Mouse (Mus musculus): ENCODE measurements at regions not wholly inside any gene's neighbourhood (a gene's known extent, or its start where the extent isn't known, plus 50 kb on each side); places are given as distances from the start of the nearest gene placed in this dataset.
"Not testable (repeated sequence)": the region's sequence is repeated elsewhere in the genome, so short reads cannot be mapped to it uniquely, and the experiment has no call there.

DNA sequence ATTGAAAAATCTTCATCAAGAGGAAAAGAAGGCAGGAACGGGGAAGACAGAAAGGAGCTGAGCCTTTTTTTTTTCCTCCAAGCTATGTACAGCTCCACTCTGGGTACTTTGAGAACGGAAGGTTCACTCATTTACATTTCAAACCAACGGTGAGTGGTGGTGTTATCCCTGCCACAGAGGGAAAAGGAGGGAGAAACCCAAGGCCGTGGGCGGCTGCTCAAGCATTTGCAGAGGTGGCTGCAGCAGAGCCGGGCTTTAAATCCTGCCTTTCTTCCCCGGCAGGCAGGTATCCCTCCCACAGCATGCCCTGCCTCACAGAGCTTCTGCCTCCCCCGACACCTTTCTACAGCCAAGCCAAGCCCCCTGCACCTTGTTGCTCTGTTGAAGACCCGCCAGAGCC lies 212.2 kb downstream of the 3100002H09Rik start:
- ATAC-seq (ENCODE audit: insufficient number of reproducible peaks, low FRiP score, low TSS enrichment): no peak

DNA sequence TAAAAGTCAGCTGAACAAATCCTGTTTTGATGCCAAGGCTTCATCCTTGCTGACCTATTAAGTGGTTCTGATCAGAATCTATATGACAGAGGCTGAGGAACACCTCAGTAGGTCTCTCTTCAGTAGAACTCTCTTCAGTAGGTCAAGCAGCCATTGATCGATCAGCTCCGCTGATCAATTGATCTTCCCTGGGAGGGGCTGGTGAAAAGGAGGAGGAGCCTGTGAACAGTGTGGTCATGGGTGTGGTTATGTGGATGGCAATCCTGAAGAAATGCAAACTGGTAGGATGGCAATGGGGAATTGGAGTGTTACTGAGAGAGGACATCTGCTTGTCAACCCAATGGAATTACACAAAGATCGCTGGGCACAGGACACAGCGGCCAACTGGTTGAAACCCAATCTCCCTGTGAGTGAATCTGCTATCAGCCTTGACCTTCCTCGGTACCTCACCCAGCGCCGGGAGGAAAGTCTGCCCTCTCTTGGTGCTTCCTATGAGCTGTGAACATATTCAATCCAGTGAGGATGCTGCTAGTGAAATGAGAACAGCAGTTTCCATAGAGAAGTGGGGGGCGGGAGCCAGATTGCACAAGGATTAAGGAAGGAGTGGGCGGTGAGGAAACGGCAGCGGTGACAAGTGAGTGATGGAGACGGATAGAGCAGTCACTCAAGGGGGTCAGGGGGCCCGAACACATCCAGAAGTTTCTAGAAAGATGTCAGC lies 213.9 kb downstream of the 3100002H09Rik start:
- no peak for ATAC-seq (ENCODE audit: insufficient number of reproducible peaks, low FRiP score, low TSS enrichment)

DNA sequence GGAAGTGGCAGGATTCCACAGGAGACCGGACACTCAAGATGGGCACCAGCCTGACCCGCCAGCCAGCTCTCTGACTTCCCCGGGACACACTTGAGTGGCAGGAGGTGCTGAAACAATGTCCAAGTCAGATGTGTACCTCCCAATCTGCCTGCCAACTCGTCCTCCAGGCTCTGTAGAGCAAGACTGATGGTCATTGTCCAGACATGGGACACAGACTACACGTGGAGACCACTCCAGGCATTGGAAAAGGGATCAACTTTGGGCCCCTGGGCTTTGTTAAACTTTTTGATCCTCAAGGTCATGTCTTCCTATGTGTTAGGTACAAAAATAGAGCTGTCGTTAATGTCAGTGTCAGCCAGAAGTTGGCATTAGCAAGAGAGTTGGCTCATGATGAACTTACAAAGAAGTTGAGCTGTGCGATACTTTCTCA lies 214.6 kb downstream of the 3100002H09Rik start:
- no peak for ATAC-seq (ENCODE audit: insufficient number of reproducible peaks, low FRiP score, low TSS enrichment)

DNA sequence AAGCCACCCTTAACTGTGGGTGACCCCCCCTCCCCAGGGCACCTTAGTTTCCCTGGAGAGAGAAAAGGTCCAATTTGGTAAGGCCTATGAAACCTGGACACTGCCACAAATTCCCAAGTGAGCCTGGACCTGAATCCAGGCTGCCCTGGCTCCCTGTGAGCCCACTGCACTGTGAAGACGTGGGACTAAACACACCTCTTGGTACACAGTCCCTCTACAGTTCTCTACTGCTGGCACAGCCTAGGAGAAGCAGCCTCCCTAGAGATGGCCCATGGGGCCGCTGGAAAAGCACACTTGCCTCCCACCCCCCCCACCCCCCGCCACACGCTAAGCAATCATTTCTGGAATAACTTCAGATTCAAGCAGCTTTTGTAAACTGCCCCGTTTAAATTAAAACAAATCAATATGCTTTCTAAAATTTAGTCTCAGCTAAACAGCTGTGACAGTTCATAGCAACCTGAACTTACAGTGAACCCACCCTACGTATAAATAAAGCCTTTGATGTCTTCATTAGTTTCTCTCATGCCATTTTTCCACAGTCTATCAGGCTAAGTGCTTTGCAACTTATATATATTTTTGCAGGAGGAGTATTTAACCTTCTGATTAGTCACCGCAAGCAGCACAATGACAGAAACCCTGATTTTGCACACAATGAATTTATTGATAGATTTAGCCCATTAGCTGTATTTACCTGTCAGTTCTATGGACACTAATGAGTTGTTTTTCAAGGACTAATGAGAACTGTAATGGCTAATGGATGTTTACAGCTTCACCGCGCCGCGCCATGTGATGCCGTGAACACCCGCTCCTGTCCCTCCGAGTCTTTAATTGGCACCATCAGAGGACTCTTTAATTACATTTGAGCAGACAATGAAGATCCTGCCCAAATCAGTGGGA lies 215.3 kb downstream of the 3100002H09Rik start:
- ATAC-seq (ENCODE audit: insufficient number of reproducible peaks, low FRiP score, low TSS enrichment): no peak

DNA sequence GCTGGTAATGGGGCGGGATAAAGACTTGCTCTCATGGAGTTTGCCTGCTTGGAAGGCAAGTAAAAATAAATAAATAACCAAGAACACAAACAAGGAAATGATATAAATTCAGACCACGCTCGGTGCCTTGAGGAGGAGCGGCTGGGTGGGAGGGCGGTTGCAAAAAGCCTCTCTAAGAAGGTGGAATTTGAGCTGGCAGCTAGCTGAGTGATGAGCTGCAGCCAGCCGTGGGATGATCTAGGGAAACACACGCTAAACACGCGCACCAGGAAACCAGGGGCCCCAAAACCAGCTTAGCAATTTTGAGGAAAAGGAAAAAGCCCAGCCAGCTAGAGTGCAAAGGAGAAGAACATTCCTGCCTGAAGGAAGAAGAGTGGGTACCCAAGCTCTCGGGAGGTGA lies 217.0 kb downstream of the 3100002H09Rik start:
- no peak for ATAC-seq (ENCODE audit: insufficient number of reproducible peaks, low FRiP score, low TSS enrichment)

DNA sequence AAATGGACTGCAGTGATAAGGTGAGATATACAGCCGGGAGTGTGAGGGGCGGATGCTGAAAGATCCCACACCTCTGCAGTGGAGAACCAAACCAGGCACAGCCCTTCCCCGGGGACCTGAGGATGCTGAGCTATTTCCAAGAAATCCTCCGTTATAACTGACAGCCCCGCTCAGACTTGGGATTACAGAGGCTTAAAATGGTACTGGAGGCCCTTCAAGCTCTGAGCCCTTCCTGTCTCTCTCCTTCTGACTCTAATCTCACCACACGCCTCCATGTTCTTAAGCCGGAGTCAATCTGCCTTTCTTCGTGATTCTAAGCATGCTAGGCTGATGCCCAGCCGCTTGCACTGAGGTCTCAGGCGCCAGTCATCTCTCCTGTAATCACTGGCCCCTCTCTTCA lies 221.5 kb downstream of the 3100002H09Rik start:
- no peak for ATAC-seq (ENCODE audit: insufficient number of reproducible peaks, low FRiP score, low TSS enrichment)

DNA sequence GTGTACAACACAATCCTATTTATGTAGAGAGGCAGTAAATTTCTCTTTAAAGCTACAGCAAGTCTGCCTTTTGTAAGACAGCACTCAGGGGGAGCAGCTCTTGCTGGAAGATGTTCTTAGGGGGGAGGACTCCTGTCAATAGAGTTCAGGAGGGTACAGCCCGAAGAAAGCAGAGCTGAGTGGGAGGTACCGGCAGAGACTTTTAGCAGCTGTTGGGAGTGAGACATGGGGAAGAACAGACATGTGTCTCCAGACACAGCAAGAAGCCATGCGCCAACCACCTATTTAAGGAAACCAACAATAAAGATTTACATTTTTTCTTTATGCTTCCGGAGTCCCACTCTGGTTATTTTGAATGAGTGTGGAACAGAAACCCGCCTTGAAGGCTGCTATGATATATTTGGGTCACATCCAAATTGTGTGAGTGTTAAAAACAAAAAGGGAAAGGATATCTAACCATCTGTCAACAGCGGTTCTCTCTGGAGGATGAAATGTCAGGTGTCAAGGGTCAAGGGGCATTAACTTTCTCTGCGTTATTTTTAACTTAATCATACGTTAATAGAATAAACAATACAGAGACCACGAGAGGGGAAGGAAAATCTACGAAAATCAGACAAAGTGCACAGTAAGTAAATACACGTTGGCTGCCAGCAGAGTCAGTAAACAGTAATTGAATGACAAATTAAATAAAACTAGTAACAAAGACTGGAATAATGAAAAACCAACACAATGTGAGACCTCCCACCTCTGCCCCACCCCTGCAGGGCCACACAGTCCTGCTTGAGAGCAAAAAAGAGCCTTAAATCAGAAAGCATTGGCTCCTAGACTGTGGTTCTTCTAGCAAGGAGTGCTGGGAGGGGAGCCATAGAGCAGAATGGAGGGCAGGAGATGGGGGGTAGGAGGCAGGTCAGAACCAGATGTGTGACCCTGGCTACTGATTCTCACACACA lies 225.2 kb downstream of the 3100002H09Rik start:
- ATAC-seq (ENCODE audit: insufficient number of reproducible peaks, low FRiP score, low TSS enrichment): no peak

DNA sequence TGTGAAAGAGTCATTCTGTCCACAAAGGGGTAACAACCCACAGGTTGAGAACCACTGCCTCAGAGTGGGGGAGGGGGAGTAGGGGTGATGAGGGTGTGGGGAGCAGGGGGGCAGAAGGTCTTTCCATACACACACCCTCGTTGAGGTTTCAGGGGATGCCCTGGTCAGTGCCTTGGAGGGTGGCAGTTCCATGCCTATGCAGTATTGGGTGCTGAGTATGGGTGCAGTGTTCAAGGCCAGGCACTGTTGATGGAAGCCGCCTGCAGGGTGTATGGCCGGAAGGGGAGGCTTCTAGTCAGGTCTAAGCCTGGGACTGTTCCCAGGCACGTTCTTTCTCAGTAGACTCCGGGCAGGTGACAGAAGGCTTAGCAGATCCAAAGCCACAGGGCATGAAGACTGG lies 234.1 kb downstream of the 3100002H09Rik start:
- no peak for ATAC-seq (ENCODE audit: insufficient number of reproducible peaks, low FRiP score, low TSS enrichment)

DNA sequence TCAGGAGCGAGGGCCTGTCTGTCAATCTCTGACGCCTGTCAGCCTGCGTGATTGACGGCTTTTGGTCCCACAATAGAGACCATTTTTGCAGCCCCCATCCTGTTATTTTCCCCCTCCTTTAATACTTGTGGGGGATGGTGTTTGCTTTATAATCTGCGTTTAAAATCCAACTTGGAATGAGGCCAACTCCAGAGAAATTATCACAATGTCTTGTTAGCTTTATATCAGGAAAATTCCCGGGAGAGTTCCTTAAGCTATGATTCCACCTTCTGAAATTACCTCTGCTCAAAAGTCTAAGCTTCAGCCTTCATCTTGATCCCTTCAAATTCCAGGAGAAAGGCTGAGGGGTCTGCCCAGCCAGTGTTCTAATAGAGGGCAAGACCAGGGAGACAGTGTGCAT lies 235.0 kb downstream of the 3100002H09Rik start:
- ATAC-seq (ENCODE audit: insufficient number of reproducible peaks, low FRiP score, low TSS enrichment): no peak

DNA sequence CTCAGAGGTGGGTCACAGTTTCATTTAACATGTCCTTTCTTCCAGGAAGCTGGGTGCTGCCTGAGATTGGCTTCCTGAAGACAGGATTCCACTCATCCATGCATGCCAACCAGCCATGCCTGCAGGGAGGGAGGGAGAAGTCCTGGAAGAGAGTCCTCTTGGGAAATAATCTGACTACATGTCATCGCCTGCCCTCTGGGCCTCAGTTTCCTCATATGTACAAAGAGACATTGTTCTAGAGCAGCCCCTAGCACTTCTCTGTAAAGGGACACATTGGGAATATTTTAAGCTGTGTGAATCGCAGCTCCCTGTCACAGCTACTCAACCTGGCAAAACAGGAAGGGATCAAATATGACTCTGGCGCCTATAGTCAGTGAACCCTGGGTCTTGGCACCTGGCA lies 241.8 kb downstream of the 3100002H09Rik start:
- no peak for ATAC-seq (ENCODE audit: insufficient number of reproducible peaks, low FRiP score, low TSS enrichment)

DNA sequence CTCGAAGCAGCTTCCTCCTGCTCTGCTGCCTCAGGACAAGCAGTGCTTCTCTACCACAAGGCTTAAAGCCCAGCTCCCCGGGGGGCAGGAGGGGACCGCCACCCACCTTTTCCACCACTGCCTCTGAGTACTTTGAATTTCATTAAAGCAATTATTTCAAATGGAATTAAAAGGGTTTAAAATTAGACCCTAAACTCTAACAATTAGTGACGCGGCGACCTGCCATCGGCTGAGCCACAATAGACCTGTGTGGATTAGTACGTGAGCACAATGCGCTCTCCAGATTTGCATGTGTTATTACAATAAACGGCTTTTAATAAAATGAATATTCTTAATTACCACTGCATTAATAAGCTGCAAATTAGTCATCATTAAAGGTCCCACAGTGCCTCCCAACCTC lies 242.5 kb downstream of the 3100002H09Rik start:
- ATAC-seq (ENCODE audit: insufficient number of reproducible peaks, low FRiP score, low TSS enrichment): no peak

DNA sequence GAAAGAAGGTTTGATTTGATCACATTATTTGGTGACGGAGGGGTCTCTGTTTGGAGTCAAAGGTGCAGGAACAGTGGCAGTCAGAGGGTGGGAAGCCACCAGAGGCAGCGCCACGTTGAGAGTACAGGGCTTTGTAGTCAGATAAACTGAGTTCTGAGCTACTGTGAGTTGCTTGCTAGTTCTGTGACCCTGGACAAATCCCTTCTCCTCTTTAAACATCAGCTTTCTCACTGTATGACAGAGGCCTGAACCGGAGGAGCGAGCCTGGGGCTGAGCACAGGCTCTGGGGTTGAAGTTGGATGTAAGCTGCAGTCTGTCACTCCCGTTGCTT lies 250.1 kb downstream of the 3100002H09Rik start:
- no peak for ATAC-seq (ENCODE audit: insufficient number of reproducible peaks, low FRiP score, low TSS enrichment)

DNA sequence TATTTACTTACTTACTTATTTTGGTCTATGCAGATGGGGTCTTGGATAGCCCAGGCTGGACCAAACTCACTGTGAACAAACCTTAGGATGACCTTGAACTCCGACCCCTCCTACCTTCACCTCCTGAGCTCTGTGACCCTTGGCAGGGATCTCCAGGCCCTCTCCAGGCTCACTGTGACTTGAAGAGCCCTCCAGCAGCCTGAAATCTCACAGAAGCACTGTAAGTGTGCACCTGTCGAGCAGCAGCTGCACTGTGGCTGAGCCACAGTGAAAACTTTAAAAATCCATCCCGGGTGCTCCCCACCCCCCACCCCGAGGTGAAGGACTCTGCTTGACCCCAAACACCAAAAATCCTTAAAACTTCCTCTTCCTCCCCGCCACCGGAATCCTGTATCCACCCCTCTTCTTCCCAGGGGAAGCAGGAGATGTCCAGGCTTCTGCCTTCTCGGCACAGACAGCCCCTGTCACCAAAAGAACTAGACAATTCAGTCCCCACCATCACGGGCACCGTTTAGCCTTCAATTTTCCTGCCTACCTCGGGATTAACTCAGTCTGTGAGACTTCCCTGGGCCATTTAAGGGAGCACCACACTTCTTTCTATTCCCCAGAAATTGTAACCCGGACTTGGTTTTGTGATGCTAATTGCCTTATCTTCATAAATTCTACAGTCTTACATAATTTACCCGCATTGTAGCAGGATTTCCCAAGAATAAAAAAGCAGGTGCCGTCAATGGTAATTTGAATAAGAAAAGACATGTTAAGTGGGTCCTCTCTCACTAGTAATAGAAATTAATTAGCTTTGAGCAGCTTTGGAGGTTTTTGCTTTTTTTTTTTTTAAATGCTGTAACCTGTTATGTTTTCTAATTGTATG lies 250.7 kb downstream of the 3100002H09Rik start:
- no peak for ATAC-seq (ENCODE audit: insufficient number of reproducible peaks, low FRiP score, low TSS enrichment)

DNA sequence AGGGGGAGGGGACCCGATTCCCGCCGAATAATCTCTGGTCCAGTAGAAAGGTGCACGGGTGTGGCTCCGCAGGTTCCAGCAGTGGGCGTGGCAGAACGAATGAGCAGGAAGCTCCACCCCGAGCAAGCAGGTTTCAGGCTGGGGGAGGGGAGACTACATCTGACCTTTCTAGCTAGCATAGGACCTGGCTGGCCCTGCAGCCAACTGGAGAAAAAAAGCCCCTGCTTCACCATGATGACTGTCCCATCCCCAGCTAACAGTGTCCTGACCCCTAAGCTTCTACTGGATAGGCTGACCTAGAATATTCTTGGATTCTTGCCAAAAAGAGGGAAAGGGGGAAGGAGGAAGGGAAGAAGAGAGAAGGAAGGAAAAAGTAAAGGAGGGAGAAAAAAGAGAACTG lies 252.1 kb downstream of the 3100002H09Rik start:
- not testable (repeated sequence) for ATAC-seq (ENCODE audit: insufficient number of reproducible peaks, low FRiP score, low TSS enrichment)

DNA sequence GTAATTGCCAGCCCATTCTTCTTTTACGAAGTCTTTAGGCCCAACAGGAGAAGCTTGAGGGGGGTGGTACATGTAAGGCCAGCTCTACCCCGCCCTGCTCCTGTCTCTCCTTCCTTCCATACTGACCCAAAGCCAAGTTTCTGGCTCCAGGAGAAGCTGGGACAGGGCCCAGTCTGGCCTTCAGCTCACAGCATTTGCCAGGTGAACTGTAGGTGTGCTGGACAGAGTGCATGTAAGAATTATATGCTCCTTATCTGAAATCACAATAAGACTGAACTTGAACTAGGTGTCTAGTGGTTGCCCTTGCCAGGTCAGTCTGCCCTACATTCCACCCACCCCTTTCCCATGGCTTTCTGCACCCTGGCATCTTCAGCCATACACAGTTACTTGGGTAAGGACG lies 260.2 kb downstream of the 3100002H09Rik start:
- no peak for ATAC-seq (ENCODE audit: insufficient number of reproducible peaks, low FRiP score, low TSS enrichment)

DNA sequence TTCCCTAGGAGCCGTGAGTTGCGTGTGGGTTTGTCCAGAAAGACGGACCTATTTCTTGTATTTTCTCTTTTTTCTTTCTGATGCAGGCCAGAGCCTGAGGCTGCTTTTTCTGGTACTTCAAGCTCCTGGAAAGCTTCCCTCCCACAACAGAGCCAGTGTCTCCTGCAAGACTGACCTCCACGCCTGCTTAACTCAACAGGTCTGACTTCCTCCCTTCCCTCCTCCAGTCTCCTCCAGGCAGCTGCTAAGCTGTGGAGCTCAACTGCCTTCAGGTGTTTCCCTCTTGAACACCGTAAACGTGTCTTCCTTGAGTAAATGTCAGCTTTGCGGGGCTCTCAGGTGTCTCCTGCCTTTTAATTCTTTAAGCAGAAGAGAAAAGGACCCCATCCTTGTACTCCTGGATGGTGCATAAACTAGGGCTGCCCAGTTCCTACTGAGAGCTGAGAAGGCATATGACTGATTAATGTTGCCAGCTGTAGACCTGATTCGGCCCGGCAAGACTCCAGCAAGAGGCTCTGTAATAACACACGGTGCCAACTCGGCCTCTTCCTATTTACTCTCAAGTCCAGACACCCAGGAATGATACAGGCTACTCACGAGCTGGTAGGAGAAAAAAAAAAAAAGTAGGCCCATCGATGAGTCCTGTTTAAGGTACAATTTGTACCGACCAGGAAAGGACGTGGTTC lies 260.9 kb downstream of the 3100002H09Rik start:
- ATAC-seq (ENCODE audit: insufficient number of reproducible peaks, low FRiP score, low TSS enrichment): no peak

DNA sequence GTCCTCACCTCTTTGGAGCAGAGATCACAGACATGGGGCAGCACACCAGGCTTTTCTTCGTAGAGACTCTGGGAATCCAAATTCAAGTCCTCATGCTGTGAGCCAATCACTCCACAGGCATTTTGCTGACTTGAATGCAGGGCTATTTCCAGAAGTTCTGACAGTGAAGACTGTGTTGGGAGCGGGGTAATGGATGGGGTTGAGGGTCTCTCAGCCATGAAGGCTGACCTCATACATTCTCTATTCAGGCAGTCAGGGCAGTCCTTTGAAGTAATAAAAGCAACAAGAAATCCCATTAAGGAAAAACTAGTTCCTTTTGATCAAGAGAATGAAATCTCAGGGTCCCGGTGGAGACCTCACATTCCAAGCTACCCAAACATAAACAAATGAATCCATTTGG lies 261.5 kb downstream of the 3100002H09Rik start:
- ATAC-seq (ENCODE audit: insufficient number of reproducible peaks, low FRiP score, low TSS enrichment): no peak

DNA sequence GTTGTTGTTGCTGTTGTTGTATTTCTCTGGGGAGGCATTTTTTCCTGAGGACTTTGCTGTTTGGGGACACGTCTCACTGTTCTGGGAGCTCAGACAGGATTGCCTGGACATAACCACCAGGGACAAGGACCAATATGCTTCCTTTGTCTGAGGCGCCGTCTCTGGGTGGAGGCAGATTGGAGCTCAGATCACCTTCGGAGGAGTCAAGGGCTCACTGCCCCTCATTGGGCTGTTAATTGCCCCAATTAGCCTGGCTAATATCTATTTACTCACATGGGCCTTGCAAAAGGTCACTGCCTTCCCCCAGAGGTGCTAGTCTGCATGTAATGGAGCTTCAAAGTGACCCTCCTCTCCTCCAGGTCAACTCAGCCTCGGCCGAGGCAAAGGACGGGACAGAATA lies 270.5 kb downstream of the 3100002H09Rik start:
- no peak for ATAC-seq (ENCODE audit: insufficient number of reproducible peaks, low FRiP score, low TSS enrichment)

DNA sequence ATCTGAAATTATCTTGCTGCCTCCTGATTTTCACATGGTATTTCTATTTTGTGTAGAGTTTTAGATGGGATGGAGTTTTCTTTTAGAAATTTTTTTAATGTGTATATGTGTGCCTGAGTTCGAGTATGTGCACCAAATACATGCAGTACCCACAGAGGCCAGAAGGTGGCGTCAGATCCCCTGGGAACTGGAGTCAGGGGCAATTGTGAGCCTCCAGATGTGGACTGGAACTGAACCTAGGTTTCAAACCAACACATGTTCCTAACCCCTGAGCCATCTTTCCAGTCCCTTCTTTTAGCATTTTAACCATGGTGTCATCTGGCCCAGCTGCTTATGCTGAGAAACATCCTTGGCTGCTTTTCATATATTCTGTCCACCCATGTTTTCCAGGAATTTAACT lies 274.9 kb downstream of the 3100002H09Rik start:
- ATAC-seq (ENCODE audit: insufficient number of reproducible peaks, low FRiP score, low TSS enrichment): no peak

Data from cerebellum, adult (tissue).